Mouse (Mus musculus): ENCODE results near the gene Arnt2. TPM values are rescaled to one million over a fixed set of nuclear protein-coding genes. Genes with fewer than 3 reads are reported as not detected.
A peak's percentile ranks its signal among the peaks of the same experiment; 100 is the strongest.

Arnt2 gene
- polyA plus RNA-seq, 1 experiment from 2014 or later = 118 TPM

DNA sequence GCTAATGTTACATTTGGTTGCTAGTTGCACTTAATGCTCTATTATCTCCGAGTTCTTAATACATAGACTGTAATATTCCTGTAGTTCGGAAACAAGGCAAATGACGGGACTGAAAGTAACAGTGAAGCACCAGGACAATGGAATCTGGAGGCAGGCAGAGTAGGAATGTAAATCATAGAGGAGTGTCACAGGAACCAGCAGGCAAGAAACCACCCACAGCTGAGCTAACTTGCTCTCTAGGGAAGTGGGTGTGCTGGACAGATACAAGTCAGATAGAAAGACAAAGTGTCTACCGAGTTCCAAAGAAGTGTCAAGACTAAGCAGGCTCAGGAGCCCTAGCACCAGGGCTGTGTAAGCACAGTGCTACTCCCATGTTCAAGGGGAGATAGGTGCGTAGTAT lies 32.6 kb downstream of the Arnt2 start:
- ChIA-PET CTCF (no interaction called here), POLR2A (interaction anchor here (0.6 kb wide), 1 partner anchor 241 kb away, joined by 3 read pairs; no protein-coding TSS in a partner anchor)
- no peak for ATAC-seq
- no peaks in the 10 kb centered on the region for H3K27me3 ChIP-seq
- no peak for DNase-seq (ENCODE audit: low read depth, low spot score)
- no peak for TF ChIP-seq CTCF (IDR thresholded peaks at IDR 0.05)
- in situ Hi-C loops (cut with MboI; ENCODE audit: low pct_unique_long_range_greater_than_20kb) = no loop called here

DNA sequence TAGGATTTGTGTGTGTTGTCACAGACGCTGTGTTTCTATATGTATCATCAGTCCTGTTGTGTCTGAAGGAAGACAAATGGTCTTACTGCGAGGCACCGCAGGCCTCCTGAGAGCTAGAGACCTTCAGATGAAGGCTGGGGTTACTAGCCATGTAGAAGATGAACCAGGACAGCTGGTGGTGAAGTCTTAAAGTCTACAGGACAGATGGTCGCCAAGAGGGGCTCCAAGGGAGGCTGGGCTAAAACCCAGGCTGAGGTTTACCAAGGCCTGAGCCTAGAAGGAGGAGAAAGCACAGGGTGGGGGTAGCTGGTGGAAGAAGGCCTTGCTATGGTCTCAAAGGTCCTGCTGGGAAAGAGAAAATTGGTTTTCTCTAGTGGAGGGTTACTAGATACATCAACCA lies 36.3 kb downstream of the Arnt2 start:
- no peak for ATAC-seq
- in situ Hi-C loops (cut with MboI; ENCODE audit: low pct_unique_long_range_greater_than_20kb) = no loop called here
- DNase-seq (ENCODE audit: low read depth, low spot score) = no peak
- H3K27me3 ChIP-seq = no peaks in the 10 kb centered on the region
- POLR2A ChIA-PET = interaction anchor here (1.2 kb wide), 1 partner anchor 11 kb away, joined by 3 read pairs; no protein-coding TSS in a partner anchor
- CTCF ChIA-PET = interaction anchor here (1.2 to 3.4 kb wide), 4 partner anchors 10 to 23 kb away, joined by 3 to 14 read pairs (median 8); no protein-coding TSS in a partner anchor
- no peak for TF ChIP-seq CTCF (IDR thresholded peaks at IDR 0.05)

DNA sequence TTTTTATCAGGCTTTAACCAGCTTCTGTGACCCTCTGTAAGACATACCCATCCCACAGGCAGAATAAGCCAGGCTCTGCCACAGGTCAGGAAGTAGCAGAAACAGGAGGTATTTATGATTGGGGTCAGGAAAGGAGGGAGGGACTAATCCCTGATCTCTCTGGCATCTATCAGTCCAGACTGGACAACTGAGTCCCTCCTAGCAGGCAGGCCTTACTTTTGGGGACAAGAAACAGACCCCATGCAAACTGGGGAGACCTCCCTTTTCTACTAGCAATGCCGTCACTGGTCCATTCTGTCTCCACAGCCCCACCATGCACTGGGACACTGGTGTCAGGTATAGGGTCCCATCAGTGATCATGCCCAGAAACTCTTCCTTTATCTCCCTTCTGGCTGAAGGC lies 37.1 kb downstream of the Arnt2 start:
- TF ChIP-seq CTCF (IDR thresholded peaks at IDR 0.05) = no peak
- in situ Hi-C loops (cut with MboI; ENCODE audit: low pct_unique_long_range_greater_than_20kb) = no loop called here
- no peaks in the 10 kb centered on the region for H3K27me3 ChIP-seq
- no peak for DNase-seq (ENCODE audit: low read depth, low spot score)
- ChIA-PET POLR2A (no interaction called here), CTCF (interaction anchor here (1.4 kb wide), 1 partner anchor 10 kb away, joined by 3 read pairs; no protein-coding TSS in a partner anchor)
- no peak for ATAC-seq

DNA sequence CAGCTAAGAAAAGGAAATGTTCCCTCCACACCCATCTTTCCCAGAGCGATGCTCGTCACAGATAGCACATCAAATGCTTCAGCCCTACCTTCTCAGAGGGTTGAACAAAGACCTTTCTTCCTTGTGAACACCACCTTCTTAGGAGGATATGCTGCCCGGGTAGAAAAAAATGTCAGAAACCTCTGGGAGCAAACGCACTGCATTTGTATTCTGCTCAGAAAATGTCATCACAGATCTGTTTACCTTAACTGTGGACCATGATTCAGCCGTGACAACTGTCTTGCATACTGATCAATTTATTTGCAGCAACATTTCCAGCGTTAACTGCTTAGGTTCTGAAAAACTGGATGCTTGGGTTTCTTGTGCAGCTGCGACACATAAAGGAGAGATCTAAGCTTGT lies 37.7 kb downstream of the Arnt2 start:
- POLR2A ChIA-PET = no interaction called here
- no peak for TF ChIP-seq CTCF (IDR thresholded peaks at IDR 0.05)
- no peak for ATAC-seq
- CTCF ChIA-PET = interaction anchor here (1.4 kb wide), 1 partner anchor 10 kb away, joined by 3 read pairs; no protein-coding TSS in a partner anchor
- no peaks in the 10 kb centered on the region for H3K27me3 ChIP-seq
- no peak for DNase-seq (ENCODE audit: low read depth, low spot score)
- in situ Hi-C loops (cut with MboI; ENCODE audit: low pct_unique_long_range_greater_than_20kb) = no loop called here

DNA sequence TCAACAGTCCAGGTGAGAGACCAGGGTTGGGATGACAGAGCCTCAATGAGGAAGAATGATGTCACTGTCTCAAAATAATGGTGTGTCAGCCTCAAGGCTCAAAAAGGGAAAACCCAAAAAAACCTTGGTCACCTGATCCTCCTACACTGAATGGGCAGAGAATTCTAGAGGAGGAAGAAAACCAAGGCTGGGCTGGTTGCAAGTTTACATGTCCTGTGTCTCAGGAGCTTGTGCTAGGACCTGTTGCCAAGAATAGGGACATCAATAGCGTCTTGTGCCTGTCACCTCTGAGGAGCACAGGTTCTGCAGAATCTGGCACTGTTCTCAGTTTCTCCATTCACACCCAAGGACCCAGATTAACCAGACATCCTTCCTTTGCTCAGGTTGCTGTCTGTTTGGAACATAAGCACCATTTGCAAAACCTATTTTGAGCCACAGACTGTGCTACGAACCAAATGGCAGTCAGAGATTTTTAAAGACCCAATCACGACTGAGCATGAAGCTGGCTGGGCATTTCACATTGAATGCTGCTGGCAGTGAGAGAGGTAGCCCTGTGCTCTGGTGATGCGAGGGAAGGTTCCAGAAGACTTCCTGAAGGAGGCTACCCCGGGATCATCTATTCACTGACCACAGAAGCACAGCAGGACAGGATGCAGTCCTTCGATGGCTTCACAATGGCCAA lies 38.9 kb downstream of the Arnt2 start:
- no peak for DNase-seq (ENCODE audit: low read depth, low spot score)
- in situ Hi-C loops (cut with MboI; ENCODE audit: low pct_unique_long_range_greater_than_20kb) = no loop called here
- CTCF ChIA-PET = no interaction called here
- no peak for ATAC-seq
- no peaks in the 10 kb centered on the region for H3K27me3 ChIP-seq
- TF ChIP-seq CTCF (IDR thresholded peaks at IDR 0.05) = no peak
- POLR2A ChIA-PET = no interaction called here

DNA sequence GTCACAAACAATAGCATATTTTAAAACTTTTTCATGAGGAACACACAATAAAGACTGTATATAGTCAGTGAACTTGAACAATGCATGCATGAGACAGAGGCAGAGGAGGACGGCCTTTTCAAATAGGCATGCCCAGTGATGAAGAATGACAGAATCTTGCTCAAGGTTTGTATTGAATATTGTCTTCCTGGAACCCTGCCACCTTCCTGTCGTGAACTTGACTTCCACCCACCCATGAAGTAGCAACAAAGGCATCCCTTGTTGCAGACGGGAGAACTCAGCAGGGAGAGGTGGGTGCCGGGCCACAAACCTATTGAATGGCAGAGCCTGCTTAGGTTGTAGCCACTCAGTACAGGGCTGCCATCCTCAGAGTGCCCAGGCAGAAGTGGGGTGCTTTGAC lies 43.7 kb downstream of the Arnt2 start:
- no peak for ATAC-seq
- CTCF ChIA-PET = interaction anchor here (1.2 to 13.7 kb wide), 3 partner anchors 35 to 52 kb away, joined by 3 to 164 read pairs (median 4); partner anchors contain the start of gene Arnt2

DNA sequence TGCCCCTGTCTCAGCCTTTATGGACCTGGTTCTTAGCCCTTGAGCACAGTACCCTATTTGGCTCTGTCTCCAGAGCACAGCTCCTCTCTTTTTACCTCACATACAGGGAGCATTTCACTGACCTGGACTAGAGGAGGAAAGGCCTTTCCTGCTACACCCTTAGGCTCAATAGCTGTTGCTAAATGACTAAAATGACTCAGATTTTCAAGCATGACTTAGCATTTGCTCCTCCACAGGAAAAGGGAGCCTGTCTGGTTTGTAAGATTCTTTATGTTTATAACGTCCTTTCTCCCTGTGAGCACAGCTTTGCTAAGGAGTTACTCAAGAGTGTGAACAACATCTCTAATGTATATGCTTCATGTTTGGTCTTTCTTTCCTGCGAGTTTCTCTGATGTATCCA lies 47.3 kb downstream of the Arnt2 start:
- CTCF ChIA-PET = interaction anchor here (0.7 to 13.7 kb wide), 6 partner anchors 9 to 56 kb away, joined by 3 to 164 read pairs (median 4); partner anchors contain the start of gene Arnt2
- ATAC-seq (peak; percentile 22), DNase-seq (ENCODE audit: low read depth, low spot score) (peak; percentile 63)
- TF ChIP-seq CTCF (IDR thresholded peaks at IDR 0.05) = no peak
- in situ Hi-C loops (cut with MboI; ENCODE audit: low pct_unique_long_range_greater_than_20kb) = no loop called here
- no peaks in the 10 kb centered on the region for H3K27me3 ChIP-seq
- POLR2A ChIA-PET = interaction anchor here (0.6 to 5.8 kb wide), 8 partner anchors 12 to 57 kb away, joined by 3 to 58 read pairs (median 6); partner anchors contain the start of gene Arnt2

More for the DNA sequence above, 43.7 kb downstream of the Arnt2 start:
- no peaks in the 10 kb centered on the region for H3K27me3 ChIP-seq
- POLR2A ChIA-PET = no interaction called here
- in situ Hi-C loops (cut with MboI; ENCODE audit: low pct_unique_long_range_greater_than_20kb) = no loop called here
- no peak for DNase-seq (ENCODE audit: low read depth, low spot score)
- TF ChIP-seq CTCF (IDR thresholded peaks at IDR 0.05) = no peak

DNA sequence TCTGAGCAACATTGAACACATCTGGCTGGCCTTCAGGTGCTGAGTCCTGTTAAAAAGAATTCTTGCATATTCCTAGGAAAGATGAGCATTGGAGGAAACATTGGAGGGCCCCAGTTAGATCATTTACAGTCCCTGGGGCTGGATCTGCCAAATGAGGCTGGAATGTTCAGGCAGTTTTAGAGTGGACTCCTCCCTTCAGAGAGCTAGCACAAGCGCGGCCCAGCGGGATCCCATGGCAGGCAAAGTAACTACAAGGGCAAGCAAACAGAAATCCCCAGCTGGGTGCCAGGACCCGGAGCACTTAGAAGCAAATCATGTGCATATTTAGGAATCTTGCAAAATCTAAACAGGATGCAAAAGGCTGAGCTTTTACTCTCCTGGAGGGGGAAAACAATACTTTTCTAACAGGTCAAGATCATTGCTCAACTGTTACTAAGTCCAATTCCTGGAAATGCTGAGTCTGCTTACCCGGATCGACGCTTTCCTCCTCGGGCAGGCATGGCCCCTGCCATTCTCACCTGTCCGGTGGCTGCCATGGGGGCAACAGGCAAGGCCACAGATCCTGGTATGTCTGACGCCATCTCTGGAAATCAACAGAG lies 48.8 kb downstream of the Arnt2 start:
- no peak for TF ChIP-seq CTCF (IDR thresholded peaks at IDR 0.05)
- in situ Hi-C loops (cut with MboI; ENCODE audit: low pct_unique_long_range_greater_than_20kb) = no loop called here
- ChIA-PET CTCF (interaction anchor here (1.0 to 13.7 kb wide), 6 partner anchors 24 to 273 kb away, joined by 3 to 164 read pairs (median 4); partner anchors contain the start of gene Arnt2), POLR2A (interaction anchor here (1.1 to 5.8 kb wide), 8 partner anchors 20 to 60 kb away, joined by 3 to 58 read pairs (median 6); partner anchors contain the start of gene Arnt2)
- DNase-seq (ENCODE audit: low read depth, low spot score) = peak; percentile 85
- no peaks in the 10 kb centered on the region for H3K27me3 ChIP-seq
- peak; percentile 87 for ATAC-seq

DNA sequence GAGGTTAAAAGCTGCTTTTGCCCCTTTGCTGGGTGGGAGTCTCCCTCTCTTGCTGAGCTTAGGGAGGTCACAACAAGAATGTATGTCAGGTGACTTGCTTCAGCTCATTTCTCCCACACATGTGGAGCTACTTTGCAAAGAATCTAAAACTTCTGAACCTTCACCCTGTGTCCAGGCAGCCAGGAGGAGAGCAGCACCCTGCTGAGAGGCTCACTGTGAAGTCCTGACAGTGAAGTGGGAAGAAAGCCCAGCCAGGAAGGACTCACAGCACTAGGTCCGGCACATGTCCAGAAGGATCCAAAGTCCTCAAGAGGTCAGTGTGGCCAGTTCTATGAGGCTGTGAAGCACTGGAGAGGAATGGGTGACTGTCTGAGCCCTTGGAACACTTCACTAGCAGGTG lies 51.5 kb downstream of the Arnt2 start:
- no peaks in the 10 kb centered on the region for H3K27me3 ChIP-seq
- no peak for TF ChIP-seq CTCF (IDR thresholded peaks at IDR 0.05)
- peak; percentile 13 for ATAC-seq
- in situ Hi-C loops (cut with MboI; ENCODE audit: low pct_unique_long_range_greater_than_20kb) = loop anchor here (5.0 to 10.0 kb wide), 5 partner anchors 64 to 446 kb away; partner anchors contain the start of gene Cemip
- DNase-seq (ENCODE audit: low read depth, low spot score) = peak; percentile 51
- ChIA-PET CTCF (interaction anchor here (0.7 to 13.7 kb wide), 8 partner anchors 16 to 290 kb away, joined by 3 to 164 read pairs (median 3); partner anchors contain the start of genes Arnt2 and Cemip), POLR2A (interaction anchor here (0.8 to 2.1 kb wide), 9 partner anchors 20 to 66 kb away, joined by 3 to 6 read pairs (median 4); no protein-coding TSS in a partner anchor)

Measured in Patski (cell line).